Mouse (Mus musculus) kidney, embryonic 14.5 days (tissue): ENCODE results near the gene Slc35b3. TPM values are rescaled to one million over a fixed set of nuclear protein-coding genes. Genes with fewer than 3 reads are reported as not detected.
A peak's percentile ranks its signal among the peaks of the same experiment; 100 is the strongest.

Experiments used
- ATAC-seq: fragments of 200-750 bp; cut with Nextera tagmentation; 2 replicates; pipeline ENCODE4 v1.8.0; 2017; ENCODE audit warnings: moderate number of reproducible peaks, mild to moderate bottlenecking, moderate TSS enrichment, moderate library complexity; ENCODE audit not compliant: low FRiP score, low TSS enrichment
- H3K27ac ChIP-seq: fragments of 300-500 bp; sonication (generic); 2 replicates; pipeline ENCODE4 v1.5.1; 2014; ENCODE audit warnings: low read depth, mild to moderate bottlenecking, low read length, moderate library complexity, mixed read lengths
- H3K27me3 ChIP-seq: fragments of 300-500 bp; sonication (generic); 2 replicates; pipeline ENCODE4 v1.6.1; 2014; ENCODE audit warnings: mild to moderate bottlenecking, low read length; ENCODE audit not compliant: control insufficient read depth, insufficient read depth
- H3K36me3 ChIP-seq: fragments of 300-500 bp; sonication (generic); 2 replicates; pipeline ENCODE4 v1.6.1; 2014; ENCODE audit warnings: low read length, mixed read lengths; ENCODE audit not compliant: control insufficient read depth, insufficient read depth
- H3K4me1 ChIP-seq: fragments of 300-500 bp; sonication (generic); 2 replicates; pipeline ENCODE4 v1.6.1; 2014; ENCODE audit warnings: low read length, mixed read lengths; ENCODE audit not compliant: control insufficient read depth, insufficient read depth
- H3K4me2 ChIP-seq: fragments of 300-500 bp; sonication (generic); replicated peaks from 2 replicates; pipeline ENCODE4 v1.6.1; 2014; ENCODE audit warnings: low read depth, mild to moderate bottlenecking, low read length
- H3K4me3 ChIP-seq: fragments of 300-500 bp; sonication (generic); 2 replicates; pipeline ENCODE4 v1.5.1; 2014; ENCODE audit warnings: mild to moderate bottlenecking, low read length
- H3K9ac ChIP-seq: fragments of 300-500 bp; sonication (generic); 2 replicates; pipeline ENCODE4 v1.6.1; 2014; ENCODE audit warnings: low read depth, mild to moderate bottlenecking, low read length, moderate library complexity
- H3K9me3 ChIP-seq: fragments of 300-500 bp; sonication (generic); 2 replicates; pipeline ENCODE4 v1.6.1; 2016; ENCODE audit warnings: low read length; ENCODE audit not compliant: control insufficient read depth
- WGBS: fragments of 180-500 bp; shearing (Covaris S2); extraction: QIAGEN DNeasy Blood & Tissue Kit; methylation state at CpG from one replicate; pipeline ENCODE4 v1.1.7; 2014; 5-methylcytosine and 5-hydroxymethylcytosine counted together
- polyA plus RNA-seq: library from polyadenylated mRNA; unstranded; fragments of >200 nt; fragmentation: Nextera tagmentation; extraction: Ambion mirVana; gene quantifications from 2 replicates; pipeline ENCODE4 v1.2.1, GENCODE M21; 2014

The Slc35b3 gene
- polyA plus RNA-seq, 1 experiment from 2014 or later, result 50.4 TPM

GRCm38 (mm10) chr13:38980900-38981299 lies 20.2 kb upstream of the Slc35b3 start:
- Histone ChIP-seq H3K36me3 (no peaks in the 10 kb centered on the region), H3K27me3 (no peaks in the 10 kb centered on the region), H3K4me1 (no peaks in the 10 kb centered on the region), H3K9ac (no peak overlapping the region), H3K9me3 (no peaks in the 10 kb centered on the region), H3K4me2 (no peak overlapping the region), H3K27ac (no peak overlapping the region), H3K4me3 (no peak overlapping the region)
- no peak; the same call in 1 of the 2 replicates for ATAC-seq
- WGBS, result 81% methylated on average over 3 of the region's 3 CpGs

- Histone ChIP-seq H3K27me3 (no peaks in the 10 kb centered on the region), H3K4me1 (no peaks in the 10 kb centered on the region), H3K4me2 (no peak overlapping the region), H3K9me3 (no peaks in the 10 kb centered on the region), H3K4me3 (no peak overlapping the region), H3K9ac (no peak overlapping the region), H3K27ac (no peak overlapping the region), H3K36me3 (no peaks in the 10 kb centered on the region)
- ATAC-seq, result no peak
- 26% methylated on average over 6 of the region's 6 CpGs for WGBS
These were observed 16.3 kb upstream of the Slc35b3 start for GRCm38 (mm10) chr13:38976978-38977377.

- no peak overlapping the region for H3K27ac ChIP-seq
- no peaks in the 10 kb centered on the region for H3K27me3 ChIP-seq
- no peak for ATAC-seq
- H3K4me3 ChIP-seq, result no peak overlapping the region
- H3K4me2 ChIP-seq, result no peak overlapping the region
- 63% methylated on average over 5 of the region's 5 CpGs for WGBS
- no peaks in the 10 kb centered on the region for H3K4me1 ChIP-seq
- H3K9ac ChIP-seq, result no peak overlapping the region
- no peaks in the 10 kb centered on the region for H3K36me3 ChIP-seq
- no peaks in the 10 kb centered on the region for H3K9me3 ChIP-seq
These were observed 15.2 kb upstream of the Slc35b3 start for GRCm38 (mm10) chr13:38975853-38976252.

- Histone ChIP-seq H3K27ac (no peak overlapping the region), H3K27me3 (no peaks in the 10 kb centered on the region), H3K9me3 (no peaks in the 10 kb centered on the region), H3K4me3 (no peak overlapping the region), H3K36me3 (no peaks in the 10 kb centered on the region), H3K4me2 (no peak overlapping the region), H3K4me1 (no peaks in the 10 kb centered on the region), H3K9ac (no peak overlapping the region)
- WGBS, result 11% methylated on average over 6 of the region's 6 CpGs
- no peak for ATAC-seq
These were observed 11.9 kb upstream of the Slc35b3 start for GRCm38 (mm10) chr13:38972602-38973001.

- H3K4me2 ChIP-seq, result no peak overlapping the region
- ATAC-seq, result no peak
- no peak overlapping the region for H3K27ac ChIP-seq
- no peaks in the 10 kb centered on the region for H3K36me3 ChIP-seq
- H3K9ac ChIP-seq, result no peak overlapping the region
- no peaks in the 10 kb centered on the region for H3K4me1 ChIP-seq
- H3K9me3 ChIP-seq, result no peaks in the 10 kb centered on the region
- no peaks in the 10 kb centered on the region for H3K27me3 ChIP-seq
- 70% methylated on average over 4 of the region's 4 CpGs for WGBS
- no peak overlapping the region for H3K4me3 ChIP-seq
These were observed 10.4 kb upstream of the Slc35b3 start for GRCm38 (mm10) chr13:38971047-38971446.

GRCm38 (mm10) chr13:38967518-38967917 lies 6.8 kb upstream of the Slc35b3 start:
- no peak for ATAC-seq
- Histone ChIP-seq H3K9ac (no peak overlapping the region), H3K4me3 (no peak overlapping the region), H3K27ac (no peak overlapping the region), H3K36me3 (no peaks in the 10 kb centered on the region), H3K4me2 (no peak overlapping the region), H3K27me3 (no peaks in the 10 kb centered on the region), H3K4me1 (no peaks in the 10 kb centered on the region), H3K9me3 (no peaks in the 10 kb centered on the region)
- 81% methylated on average over 1 of the region's 1 CpGs for WGBS

GRCm38 (mm10) chr13:38966922-38967448 lies 6.3 kb upstream of the Slc35b3 start:
- Histone ChIP-seq H3K9ac (no peak overlapping the region), H3K27me3 (no peaks in the 10 kb centered on the region), H3K36me3 (no peaks in the 10 kb centered on the region), H3K4me2 (no peak overlapping the region), H3K4me1 (no peaks in the 10 kb centered on the region), H3K9me3 (no peaks in the 10 kb centered on the region), H3K27ac (no peak overlapping the region), H3K4me3 (no peak overlapping the region)
- WGBS, result 95% methylated on average over 2 of the region's 2 CpGs
- ATAC-seq, result peak; percentile 43; the same call in 1 of the 2 replicates

- H3K9ac ChIP-seq, result no peak overlapping the region
- no peaks in the 10 kb centered on the region for H3K36me3 ChIP-seq
- ATAC-seq, result no peak
- peaks cover 17% of the 10 kb centered on the region; the same call in 1 of the 2 replicates for H3K4me1 ChIP-seq
- H3K9me3 ChIP-seq, result no peaks in the 10 kb centered on the region
- H3K27me3 ChIP-seq, result no peaks in the 10 kb centered on the region
- H3K4me2 ChIP-seq, result no peak overlapping the region
- H3K4me3 ChIP-seq, result no peak overlapping the region
- no peak overlapping the region for H3K27ac ChIP-seq
- 68% methylated on average over 2 of the region's 2 CpGs for WGBS
These were observed 2.1 kb upstream of the Slc35b3 start for GRCm38 (mm10) chr13:38962771-38963170.

- WGBS, result 67% methylated on average over 5 of the region's 5 CpGs
- Histone ChIP-seq H3K4me1 (peaks cover 17% of the 10 kb centered on the region; the same call in 1 of the 2 replicates), H3K27me3 (no peaks in the 10 kb centered on the region), H3K9me3 (no peaks in the 10 kb centered on the region), H3K9ac (no peak overlapping the region), H3K4me2 (peak overlapping the region; percentile 26; the same call in 1 of the 2 replicates), H3K27ac (no peak overlapping the region), H3K36me3 (peaks cover 19% of the 10 kb centered on the region), H3K4me3 (no peak overlapping the region)
- ATAC-seq, result no peak
These were observed 2.6 kb downstream of the Slc35b3 start for GRCm38 (mm10) chr13:38958037-38958436.
